Mouse (Mus musculus) ovary, postnatal 10 days (tissue): ENCODE data around the gene P3h3.
"Not testable (repeated sequence)": the region's sequence is repeated elsewhere in the genome, so short reads cannot be mapped to it uniquely, and the experiment has no call there.

ENCODE experiments used
- DNase-seq: peaks from one replicate; pipeline ENCODE4 v3.0.0; 2022; ENCODE audit warnings: low spot score

The P3h3 gene

DNA sequence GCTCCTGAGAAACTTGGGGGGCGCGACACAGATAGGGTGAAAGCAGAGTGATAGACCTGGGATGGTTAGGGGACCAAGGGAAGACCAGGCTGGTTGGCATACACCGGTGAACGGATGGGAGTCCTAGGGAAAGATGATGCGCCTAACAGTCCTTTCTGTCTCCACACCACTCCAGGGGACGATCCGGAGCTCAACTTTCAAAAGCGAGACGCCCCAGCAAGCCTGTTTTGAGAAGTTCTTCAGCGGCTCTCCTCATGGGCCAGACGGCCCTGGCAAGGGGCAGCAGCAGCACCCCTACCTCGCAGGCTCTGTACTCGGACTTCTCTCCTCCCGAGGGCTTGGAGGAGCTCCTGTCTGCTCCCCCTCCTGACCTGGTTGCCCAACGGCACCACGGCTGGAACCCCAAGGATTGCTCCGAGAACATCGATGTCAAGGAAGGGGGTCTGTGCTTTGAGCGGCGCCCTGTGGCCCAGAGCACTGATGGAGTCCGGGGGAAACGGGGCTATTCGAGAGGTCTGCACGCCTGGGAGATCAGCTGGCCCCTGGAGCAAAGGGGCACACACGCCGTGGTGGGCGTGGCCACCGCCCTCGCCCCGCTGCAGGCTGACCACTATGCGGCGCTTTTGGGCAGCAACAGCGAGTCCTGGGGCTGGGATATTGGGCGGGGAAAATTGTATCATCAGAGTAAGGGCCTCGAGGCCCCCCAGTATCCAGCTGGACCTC, 48.3 kb downstream of the P3h3 start:
- peak; percentile 68 for DNase-seq

DNA sequence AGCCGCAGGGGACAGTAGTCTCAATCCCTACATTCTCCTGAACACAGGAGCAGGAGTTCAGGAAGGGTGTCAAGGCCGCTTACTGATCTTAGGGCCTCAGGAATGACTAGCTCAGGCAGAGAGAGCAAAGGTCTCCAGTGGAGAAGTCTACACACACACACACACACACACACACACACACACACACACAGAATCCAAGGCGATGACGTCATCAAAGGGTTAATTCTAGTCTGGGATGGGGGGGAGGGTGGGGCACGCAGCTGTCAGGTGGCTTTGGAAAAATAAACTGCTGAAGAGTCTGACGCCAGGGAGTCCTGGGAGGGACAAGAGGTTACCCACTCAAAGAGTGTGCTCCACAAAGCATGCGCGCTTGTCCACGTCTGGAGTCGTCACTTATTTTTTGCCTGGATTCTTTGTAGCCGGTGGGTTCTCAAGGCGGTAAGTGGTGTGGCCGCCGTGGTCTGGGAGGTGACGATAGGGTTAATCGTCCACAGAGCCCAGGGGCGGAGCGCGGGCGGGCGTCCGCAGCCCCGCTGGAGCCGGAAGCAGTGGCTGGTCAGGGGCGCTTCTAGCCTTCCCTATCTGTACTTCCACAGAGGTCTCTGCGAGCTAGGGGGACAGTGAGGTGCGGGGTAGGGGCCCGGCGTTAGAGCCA, 49.1 kb downstream of the P3h3 start, which contains the start of gene Spsb2:
Spsb2 (plus strand) TSS at position 304 of the 655 bp plus-strand sequence.
- DNase-seq, result peak; percentile 62

DNA sequence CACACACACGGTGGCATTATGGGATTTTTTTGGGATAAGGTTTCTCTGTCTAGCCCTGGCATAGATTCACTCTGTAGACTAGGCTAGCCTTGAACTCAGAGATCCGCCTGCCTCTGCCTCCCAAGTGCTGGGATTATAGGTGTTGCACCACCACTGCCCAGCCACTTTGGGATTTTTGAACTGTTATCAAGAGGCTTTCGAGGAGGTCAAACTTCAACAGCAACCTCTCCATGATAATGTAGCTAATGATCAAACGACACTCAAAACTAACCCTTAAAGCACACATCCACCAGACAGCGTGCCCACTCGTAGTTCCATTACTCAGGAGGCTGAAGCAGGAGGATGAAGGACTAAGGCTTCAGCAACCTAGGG, 49.6 kb downstream of the P3h3 start:
- no peak for DNase-seq

DNA sequence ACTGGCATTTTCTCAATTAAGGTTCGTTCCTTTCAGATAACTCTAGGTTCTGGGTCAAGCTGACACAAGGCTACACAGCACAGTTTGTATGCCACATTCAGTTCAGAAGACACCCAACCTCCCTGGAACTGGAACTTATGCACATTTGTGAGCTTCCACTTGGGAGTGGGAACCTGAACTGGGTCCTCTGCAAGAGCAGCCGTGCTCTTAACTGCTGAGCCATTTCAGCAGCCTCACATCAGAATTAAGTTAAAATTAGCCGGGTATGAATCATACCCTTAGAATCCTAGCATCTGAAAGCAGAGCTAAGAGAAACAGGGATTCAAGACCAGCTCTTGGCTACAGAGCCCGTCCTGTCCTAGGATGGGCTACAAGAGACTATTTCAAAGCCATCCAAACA, 50.2 kb downstream of the P3h3 start:
- DNase-seq, result no peak

DNA sequence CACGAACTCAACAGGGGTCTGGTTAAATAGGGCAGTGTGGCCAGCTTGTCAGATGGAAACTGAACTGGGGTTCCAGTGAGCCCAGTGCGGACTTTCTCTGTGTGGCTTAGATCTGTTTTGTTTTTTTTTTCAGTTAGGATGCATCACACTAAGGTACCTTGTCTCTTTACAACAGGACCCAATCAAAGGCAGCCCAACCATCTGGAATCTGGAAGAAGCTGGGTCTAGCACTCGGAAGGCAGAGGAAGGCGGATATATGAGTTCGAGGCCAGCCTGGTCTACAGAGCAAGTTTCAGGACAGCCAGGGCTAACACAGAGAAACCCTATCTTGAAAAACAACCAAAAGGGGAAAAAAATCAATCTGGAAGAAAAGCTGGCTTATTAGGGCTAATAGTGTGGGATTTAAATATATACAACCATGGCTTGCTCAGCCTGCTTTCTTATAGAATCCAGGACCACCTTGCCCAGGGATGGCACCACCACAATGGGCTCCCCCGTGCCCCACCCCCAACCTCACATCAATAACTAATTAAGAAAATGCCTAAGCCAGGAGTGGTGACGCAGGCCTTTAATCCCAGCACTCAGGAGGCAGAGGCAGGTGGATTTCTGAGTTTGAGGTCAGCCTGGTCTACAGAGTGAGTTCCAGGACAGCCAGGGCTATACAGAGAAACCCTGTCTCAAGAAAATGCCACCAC, 51.0 kb downstream of the P3h3 start:
- DNase-seq, result no peak

DNA sequence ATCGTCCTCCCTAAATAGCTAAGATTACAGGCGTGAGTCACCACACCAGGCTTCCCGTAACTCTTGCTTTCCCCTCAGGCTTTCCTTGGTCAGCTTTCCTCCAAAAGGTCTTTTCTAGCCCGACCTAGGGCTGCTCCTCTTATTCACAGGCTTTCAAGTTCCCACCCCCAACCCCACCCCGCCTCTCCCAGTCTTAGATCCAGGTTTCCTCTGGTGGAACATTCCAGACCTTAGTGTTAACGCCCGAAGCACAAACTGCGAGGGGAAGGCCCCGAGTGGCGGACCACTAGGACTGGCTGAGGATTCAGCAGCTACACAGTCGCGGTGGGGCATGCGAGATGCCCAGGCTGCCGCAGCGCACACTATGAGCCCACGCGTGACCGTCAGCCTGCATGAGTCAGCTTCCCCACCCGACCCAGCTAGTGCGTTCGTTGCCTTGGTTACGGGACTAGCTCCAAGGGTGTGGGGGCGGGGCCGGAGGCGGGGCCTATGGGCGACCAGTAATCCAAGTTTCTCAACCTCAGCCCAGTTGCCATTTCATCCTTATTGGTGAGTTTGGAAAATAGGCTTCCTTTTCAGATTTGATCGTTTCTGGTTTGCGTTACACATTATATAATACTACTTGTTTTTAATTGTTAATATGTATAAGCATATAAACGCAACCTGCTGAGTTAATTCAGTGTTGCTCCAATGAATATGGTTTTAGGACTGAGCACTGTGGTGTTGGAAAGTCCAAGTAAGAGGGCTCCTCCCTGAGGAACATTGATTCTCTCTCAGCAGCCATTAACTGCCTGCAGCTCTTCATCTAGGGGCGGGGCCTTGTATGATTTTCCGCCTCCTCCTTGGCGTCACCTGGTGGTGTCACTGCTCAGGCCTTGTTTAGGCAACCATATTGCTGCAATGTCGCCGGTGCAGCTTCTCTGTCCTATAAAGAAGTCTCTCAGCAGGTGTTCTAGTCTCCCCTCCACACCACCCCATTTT, 51.9 kb downstream of the P3h3 start:
- DNase-seq, result peak; percentile 87

DNA sequence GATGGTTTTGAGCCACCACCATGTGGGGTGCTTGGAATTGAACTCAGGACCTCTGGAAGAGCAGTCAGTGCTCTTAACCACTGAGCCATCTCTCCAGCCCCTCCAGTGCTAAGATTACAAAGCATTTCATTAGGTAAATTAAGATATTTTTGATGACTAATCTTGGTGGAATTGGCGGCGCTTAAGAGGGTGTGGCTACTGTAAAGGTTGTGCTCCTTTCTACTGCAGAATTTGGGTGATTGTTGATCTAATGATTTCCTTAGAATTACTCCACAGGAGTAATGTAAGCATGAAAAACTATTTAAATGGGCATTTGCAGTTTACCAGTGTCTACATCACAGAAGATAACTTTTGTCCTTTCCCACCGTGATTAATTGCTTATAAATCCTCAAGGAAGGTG, 53.2 kb downstream of the P3h3 start:
- DNase-seq, result no peak

DNA sequence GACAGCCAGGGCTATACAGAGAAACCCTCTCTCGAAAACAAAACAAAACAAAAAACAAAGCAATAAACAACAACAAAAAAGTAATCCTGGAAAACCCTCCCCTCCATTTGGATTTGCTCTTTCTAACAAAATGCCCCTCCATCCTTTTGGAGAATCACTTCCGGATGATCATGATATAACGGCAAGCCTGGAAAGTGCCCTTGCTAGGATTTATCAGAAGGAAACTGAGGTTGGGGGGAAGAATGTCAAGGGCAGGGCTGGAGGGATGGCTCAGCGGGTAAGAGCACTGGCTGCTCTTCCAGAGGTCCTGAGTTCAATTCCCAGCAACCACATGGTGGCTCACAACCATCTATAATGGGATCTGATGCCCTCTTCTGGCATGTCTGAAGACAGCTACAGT, 53.9 kb downstream of the P3h3 start:
- not testable (repeated sequence) for DNase-seq

DNA sequence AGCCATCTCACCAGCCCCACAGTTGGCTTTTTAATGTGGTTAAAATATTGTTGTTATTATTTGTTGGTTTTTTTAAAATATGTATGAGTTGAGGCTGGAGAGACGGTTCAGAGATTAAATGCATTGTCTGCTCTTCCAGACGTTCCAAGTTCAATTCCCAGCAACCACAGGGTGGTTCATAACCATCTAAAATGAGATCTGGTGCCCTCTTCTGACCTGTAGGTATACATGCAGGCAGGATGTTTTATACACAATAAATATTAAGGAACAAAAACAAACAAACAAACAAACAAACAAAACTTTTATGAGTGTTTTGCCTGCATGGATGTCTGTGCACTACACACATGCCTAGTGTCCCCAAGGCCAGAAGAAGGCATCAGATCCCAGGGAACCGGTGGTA, 54.5 kb downstream of the P3h3 start:
- DNase-seq, result no peak

DNA sequence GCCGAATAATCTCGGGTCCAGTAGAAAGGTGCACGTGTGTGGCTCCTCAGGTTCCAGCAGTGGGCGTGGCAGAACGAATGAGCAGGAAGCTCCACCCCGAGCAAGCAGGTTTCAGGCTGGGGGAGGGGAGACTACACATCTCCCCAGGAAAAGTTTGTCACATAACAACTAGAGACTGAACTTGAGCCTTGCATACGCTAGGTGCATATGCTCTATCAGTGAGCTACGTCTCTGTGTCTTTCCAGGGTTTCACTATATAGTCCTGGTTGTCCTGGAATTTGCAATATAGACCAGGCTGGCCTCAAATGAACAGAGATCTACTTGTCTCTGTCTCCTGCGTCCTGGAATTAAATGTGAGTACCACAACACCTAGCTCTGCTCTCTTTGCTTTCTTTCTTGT, 55.2 kb downstream of the P3h3 start:
- DNase-seq, result not testable (repeated sequence)

DNA sequence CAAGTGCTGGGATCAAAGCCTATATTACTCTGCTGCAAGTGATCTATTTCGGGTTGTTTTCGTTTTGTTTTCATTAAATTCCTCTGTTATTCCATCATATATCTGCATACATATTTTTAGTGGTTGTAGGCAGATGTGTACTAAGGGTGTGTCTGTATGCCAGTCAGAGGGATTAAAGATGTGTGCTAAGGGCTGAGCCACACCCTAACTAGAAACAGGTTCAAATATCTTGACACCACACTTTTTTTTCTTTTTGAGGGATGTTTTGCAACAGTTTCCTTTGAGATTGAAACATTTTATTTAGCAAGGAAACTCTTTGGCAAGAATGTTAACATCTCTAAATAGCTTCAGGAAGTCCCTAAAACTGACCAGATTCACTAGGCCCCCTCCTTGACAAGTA, 61.4 kb downstream of the P3h3 start:
- no peak for DNase-seq

DNA sequence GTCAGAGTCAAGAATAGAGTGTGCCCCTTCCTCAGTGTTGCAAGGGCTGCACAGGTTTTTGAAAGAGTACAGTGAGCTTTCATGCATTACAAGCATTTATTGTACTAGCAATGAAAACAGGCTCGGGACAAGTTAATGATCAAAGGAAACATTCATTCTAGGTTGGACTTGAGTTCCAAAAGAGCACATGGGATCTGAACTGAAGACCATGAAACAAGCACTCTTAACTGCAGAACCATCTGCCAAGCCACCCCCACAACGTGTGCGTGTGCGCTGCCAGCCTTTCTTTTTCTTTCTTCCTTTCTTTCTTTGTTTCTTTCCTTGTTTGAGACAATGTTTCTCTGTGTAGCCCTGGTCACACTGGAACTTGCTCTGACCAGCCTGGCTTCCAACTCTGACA, 61.8 kb downstream of the P3h3 start:
- DNase-seq, result no peak

DNA sequence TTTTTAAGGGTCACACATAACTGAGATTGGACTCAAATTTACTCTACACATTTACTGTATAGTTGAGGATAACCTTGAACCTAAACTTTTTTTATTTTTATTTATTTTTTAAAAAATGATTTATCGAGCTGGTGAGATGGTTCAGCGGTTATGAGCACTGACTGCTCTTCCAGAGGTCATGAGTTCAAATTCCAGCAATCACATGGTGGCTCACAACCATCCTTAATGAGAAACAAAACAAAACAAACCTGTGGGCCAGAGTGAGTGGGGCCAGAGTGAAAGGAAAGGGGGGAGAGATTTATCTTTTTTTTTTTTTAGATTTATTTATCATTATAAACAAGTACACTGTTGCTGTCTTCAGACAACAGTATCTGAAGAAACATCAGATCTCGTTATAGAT, 65.6 kb downstream of the P3h3 start:
- DNase-seq, result no peak
